26 mouse cellular contexts compared by ENCODE assay signal in genomic region chr16:9275426-9275825, GRCm38 (mm10).
"Had no signal": no experiment of that assay in that cellular context is flagged by ENCODE, and none has a peak within 500 bp of the region (broad histone marks: within the 10 kb centered on the region; RNA-seq: fewer than 3 reads in every experiment).

No protein-coding gene starts in this region.

- H3K9me3 ChIP-seq: hindbrain, embryonic 12.5 days; intestine, embryonic 15.5 days; limb, embryonic 10.5 days; limb, embryonic 12.5 days; liver, embryonic 13.5 days; liver, embryonic 15.5 days had no signal

- H3K4me3 ChIP-seq: gastrocnemius, adult 2 months; heart, adult 2 months; hindbrain, embryonic 12.5 days; intestine, embryonic 15.5 days; layer of hippocampus, adult 2 months; limb, embryonic 10.5 days; limb, embryonic 12.5 days; liver, embryonic 13.5 days; liver, embryonic 15.5 days had no signal

- H3K27ac ChIP-seq: gastrocnemius, adult 2 months; heart, adult 2 months; hindbrain, embryonic 12.5 days; hindbrain, embryonic 14.5 days; intestine, embryonic 15.5 days; limb, embryonic 10.5 days; limb, embryonic 12.5 days; liver, embryonic 13.5 days; liver, embryonic 15.5 days had no signal

- H3K4me1 ChIP-seq: intestine, embryonic 15.5 days; limb, embryonic 10.5 days; limb, embryonic 12.5 days; liver, embryonic 13.5 days; liver, embryonic 15.5 days had no signal

- H3K4me2 ChIP-seq: heart, embryonic 11.5 days; hindbrain, embryonic 12.5 days; hindbrain, embryonic 14.5 days; intestine, embryonic 15.5 days; limb, embryonic 12.5 days; liver, embryonic 11.5 days; liver, embryonic 13.5 days; liver, embryonic 15.5 days had no signal

- H3K9ac ChIP-seq: hindbrain, embryonic 12.5 days; hindbrain, embryonic 14.5 days; intestine, embryonic 15.5 days; limb, embryonic 12.5 days; liver, embryonic 13.5 days; liver, embryonic 15.5 days; liver, postnatal 0 days had no signal

- DNase-seq: gastrocnemius, adult 2 months; gastrocnemius, postnatal 10 days; gastrocnemius, postnatal 25 days; heart, adult 2 months; heart, postnatal 10 days; heart, postnatal 4 days; kidney, adult 18-20 months; kidney, adult 8-10 months; kidney, postnatal 25 days; kidney, postnatal 4 days; layer of hippocampus, postnatal 36 days; liver; liver, embryonic 13.5 days; liver, postnatal 0 days had no signal

- ATAC-seq: hindbrain, embryonic 16.5 days; inflammation-experienced regulatory T-cells, adult 6 months; intestine, embryonic 15.5 days; intestine, postnatal 0 days; liver, postnatal 0 days had no signal

- H3K36me3 ChIP-seq: hindbrain, embryonic 12.5 days; intestine, embryonic 15.5 days; limb, embryonic 10.5 days; limb, embryonic 12.5 days; liver, embryonic 13.5 days; liver, embryonic 15.5 days had no signal

- H3K27me3 ChIP-seq: hindbrain, embryonic 12.5 days; intestine, embryonic 15.5 days; limb, embryonic 12.5 days; liver, embryonic 13.5 days; liver, embryonic 15.5 days had no signal
